Mouse (Mus musculus): ENCODE data around the gene 4930544D05Rik. TPM values are rescaled to one million over a fixed set of nuclear protein-coding genes. Genes with fewer than 3 reads are reported as not detected.

Gene 4930544D05Rik
- total RNA-seq, 2 experiments from 2014 or later: 0.58 to 0.77 TPM

DNA sequence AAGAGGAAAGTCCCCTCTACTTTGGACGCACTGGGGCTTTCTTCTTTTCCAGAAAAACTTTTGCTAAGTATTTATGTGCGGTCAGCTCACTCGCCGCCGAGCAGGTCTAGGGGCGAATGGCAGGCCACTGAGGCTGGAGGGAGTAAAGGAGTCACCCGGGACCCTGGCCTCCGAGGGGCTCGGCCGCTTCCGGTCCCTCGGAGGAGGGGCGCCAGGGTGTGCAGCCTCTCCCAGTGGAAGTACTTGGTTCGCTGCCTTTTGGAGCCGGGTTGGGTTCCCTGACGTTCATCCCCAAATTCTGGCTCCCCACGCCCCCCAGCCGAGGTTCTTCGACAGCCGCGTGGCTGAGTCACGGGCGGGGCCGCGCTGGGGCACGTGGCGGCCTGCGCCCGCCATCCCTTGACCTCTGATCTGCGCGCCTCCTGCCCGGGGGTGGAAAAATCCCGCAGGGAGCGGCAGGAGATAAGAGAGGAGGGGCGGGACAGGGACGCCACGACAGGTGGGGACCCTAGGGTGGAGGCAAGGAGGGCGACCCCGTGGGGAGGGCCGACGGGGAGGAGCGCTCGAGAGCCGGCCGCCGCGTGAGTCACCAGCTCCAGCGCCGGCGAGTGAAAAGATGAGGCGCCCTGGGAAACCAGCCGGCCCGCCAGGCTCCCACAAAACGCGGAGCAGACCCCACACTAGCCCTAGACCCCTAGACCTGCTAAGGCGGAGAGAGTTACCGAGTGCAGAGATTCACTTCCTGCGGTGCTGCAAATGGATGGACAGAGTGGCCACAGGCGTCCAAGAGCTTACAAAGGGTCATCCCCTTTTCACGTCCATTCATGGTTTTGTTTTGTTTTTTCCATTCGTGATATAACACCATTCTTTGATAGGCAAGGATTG lies 40.2 kb downstream of the 4930544D05Rik start:
- no peak for DNase-seq (ENCODE audit: low spot score in 2 of 2)

DNA sequence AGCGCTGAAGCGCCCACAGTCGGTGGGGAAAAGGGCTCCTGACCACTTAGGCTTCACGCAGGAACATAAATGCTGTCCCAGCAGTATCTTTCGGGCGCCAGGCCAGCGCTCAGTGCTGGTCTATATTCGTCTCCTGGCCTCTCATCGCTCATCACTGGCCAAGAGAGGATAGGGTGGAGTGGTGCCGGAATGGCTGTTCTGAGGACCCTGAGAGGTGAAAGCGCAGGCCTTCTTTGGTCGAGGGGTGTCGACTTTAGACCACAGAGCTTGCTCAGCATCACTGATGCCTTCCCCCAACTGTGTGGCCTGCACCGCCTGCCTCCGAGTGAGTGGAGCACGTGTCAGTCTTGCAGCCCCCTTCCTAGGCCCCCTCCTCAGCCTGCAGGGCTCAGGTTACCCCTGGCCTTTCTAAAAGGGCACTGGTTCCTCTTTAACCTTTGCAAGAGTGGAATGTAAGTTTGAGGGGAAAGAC lies 40.8 kb downstream of the 4930544D05Rik start:
- DNase-seq (ENCODE audit: low spot score in 2 of 2): no peak

DNA sequence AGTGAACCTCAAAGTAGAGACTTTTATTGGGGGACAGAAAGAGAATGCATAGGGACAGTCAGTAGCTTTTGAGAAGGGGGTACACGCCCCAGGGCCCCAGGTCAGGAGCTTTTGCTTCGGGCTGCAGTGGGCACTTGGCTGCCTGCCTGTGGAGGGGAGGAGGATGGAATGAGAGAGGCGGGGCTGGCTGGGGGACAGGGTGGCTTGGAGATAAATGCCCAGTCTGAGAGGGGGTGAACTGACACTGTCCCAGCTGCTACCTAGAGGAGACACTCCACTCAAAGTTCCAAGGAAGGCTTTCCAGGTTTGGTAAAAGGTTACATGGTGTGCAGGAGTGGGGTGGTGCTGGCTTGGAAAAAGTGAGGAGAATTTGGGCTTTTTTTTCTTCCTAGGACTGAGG lies 41.3 kb downstream of the 4930544D05Rik start, which contains the start of gene Eno3:
TSS of gene Eno3 (plus strand) at position 239 of the 400 bp plus-strand sequence.
- no peak for DNase-seq (ENCODE audit: low spot score in 2 of 2)

DNA sequence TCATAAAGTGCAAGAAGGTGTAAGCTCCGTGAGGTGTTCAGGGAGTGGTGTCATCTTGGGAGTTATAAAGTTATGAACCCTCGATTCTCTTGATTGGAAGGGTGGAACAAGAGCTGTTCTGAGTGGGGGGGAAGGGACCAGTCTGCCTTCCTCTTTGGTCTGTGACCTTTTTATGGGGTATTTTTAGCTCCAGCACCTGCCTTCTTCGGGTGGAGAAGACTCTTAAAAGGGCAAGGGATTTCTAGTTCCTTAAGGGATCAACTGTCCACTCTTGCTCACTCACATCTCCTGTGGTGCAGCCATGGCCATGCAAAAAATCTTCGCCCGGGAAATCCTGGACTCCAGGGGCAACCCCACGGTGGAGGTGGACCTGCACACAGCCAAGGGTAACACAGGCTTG lies 41.9 kb downstream of the 4930544D05Rik start:
- DNase-seq (ENCODE audit: low spot score in 2 of 2): no peak

DNA sequence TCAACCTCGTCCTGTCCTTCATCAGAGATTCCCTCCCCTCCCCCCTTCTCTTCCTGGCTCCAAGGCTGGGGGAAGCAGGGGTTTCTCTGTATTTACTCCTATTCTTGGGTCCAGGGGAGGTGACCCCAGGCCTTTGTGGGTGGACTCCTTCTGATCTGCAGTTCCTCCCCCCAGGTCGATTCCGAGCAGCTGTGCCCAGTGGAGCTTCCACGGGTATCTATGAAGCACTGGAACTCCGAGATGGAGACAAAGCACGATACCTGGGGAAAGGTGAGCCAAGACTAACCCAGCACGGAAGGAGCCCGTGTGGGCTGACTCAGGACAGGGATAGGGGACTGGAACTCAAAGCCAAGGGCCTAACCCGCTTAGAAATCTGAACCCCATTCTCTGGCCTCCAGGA lies 42.3 kb downstream of the 4930544D05Rik start:
- DNase-seq (ENCODE audit: low spot score in 2 of 2): no peak

DNA sequence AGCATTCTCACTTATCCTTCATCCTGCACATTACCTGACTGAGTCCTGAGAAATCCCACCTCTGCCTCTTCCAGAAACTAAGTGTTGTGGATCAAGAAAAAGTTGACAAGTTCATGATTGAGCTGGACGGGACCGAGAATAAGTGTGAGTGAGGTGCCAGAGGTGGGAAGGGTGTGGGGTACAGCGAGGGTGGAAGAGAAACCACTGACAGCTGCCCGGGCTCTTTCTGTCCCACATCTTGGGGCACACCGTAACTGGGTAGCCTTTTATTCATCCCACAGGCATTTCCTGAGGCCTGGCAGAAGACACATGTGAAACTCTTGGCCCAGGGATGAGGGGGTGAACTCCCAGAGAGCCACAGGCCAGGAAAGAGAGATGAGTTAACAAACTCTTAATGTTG lies 42.9 kb downstream of the 4930544D05Rik start:
- DNase-seq (ENCODE audit: low spot score in 2 of 2): no peak

DNA sequence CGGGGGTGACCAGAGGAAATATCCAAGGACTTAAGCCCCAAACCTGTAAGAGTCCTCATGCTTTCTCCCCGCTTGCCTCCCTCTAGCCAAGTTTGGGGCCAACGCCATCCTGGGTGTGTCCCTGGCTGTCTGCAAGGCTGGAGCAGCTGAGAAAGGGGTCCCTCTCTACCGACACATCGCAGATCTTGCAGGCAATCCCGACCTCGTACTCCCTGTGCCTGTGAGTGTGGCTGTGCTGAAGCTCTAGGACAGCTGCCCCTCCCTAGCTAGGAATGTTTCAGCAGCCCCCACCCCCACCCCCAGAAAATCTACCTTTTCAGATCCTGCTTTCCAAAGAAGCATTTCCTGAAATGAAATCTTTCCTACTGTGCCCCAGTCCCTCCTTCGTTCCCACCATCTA lies 43.3 kb downstream of the 4930544D05Rik start:
- DNase-seq (ENCODE audit: low spot score in 2 of 2): no peak

DNA sequence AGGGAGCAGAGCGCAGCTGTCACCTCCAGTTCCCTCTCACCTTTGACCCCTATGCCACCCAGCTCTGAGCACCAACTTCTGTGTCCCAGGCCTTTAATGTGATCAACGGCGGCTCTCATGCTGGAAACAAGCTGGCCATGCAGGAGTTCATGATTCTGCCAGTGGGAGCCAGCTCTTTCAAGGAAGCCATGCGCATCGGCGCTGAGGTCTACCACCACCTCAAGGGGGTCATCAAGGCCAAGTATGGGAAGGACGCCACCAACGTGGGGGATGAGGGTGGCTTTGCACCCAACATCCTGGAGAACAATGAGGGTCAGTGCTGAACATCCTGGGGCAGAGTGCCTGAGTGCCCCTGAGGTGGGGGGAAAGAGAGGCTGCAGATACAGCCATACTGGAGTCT lies 44.9 kb downstream of the 4930544D05Rik start:
- DNase-seq (ENCODE audit: low spot score in 2 of 2): no peak

DNA sequence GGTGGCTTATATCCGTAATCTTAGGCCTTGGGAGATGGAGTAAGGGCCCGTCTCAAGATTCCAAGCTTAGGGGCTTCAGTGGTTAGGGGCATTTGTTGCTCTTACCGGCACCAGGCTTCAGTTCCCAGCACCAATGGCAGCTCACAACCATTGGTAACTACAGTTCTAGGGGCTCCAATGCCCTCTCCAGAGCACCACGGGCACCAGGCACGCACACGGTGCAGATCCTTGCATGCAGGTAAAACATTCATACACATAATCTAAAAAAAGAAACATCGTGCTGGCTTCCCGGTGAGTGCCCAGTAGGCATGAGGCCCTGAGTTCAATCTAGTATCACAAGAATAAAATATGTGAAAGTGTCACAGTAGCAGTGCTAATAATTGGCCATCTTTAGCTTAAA lies 47.5 kb downstream of the 4930544D05Rik start:
- no peak for DNase-seq (ENCODE audit: low spot score in 2 of 2)

DNA sequence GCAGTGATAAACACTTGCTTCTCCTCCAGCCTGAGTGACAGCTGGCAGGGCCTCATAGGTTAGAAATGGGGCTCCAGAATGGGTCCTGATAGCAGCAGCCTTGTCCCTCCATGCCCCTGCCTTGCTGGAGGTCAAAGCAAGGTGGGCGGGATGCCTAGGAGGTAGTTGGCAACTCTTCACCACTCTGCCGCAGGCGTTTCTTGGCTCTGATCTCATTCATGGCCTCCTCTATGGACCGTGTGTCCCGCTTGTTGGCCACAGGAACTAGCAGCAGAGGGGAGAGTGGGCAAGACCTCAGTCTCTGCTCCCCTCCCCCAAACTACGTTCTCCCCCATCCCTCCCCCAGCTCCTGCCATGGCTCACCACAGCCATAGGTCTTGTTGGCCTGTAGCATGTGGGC lies 48.3 kb downstream of the 4930544D05Rik start:
- DNase-seq (ENCODE audit: low spot score in 2 of 2): no peak

DNA sequence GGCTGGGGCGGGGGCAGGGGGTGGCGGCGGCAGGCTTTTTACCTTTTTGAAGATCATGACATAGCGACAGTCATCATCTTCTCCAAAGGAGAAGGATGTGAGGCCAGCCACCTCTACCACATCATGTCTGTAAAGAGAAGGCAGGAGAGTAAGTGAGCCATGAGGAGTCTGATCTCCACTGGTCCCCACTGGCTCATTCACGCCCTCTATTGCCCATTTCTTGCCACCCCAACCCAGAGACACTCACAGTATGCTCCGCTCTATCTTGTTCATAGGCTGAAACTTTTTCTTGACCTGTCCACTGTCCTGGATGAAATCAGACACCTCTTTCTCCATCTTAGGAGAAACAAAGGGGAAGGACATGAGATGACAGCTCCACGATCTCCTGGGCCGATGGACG lies 49.1 kb downstream of the 4930544D05Rik start:
- no peak for DNase-seq (ENCODE audit: low spot score in 2 of 2)

Other genes with a start within 250 kb of the 4930544D05Rik start
- 10 to 100 TPM; 32.0 to 37.2 TPM for gene Pelp1, start 205.8 kb upstream of the 4930544D05Rik start, total RNA-seq (2021)
- 100 to 1,000 TPM in 1 of 2 experiments, 10 to 100 TPM in 1; 93.5 to 100 TPM for gene Arrb2, start 183.2 kb upstream of the 4930544D05Rik start, total RNA-seq (2021)
- 10 to 100 TPM; 13.7 to 16.7 TPM for gene Med11, start 163.9 kb upstream of the 4930544D05Rik start, total RNA-seq (2021)
- gene Zmynd15, start 156.4 kb upstream of the 4930544D05Rik start, total RNA-seq (2021): under 1 TPM; 0.20 to 0.27 TPM
- 1 to 10 TPM in 1 of 2 experiments, under 1 TPM in 1; 0.82 to 1.3 TPM for gene Cxcl16, start 155.9 kb upstream of the 4930544D05Rik start, total RNA-seq (2021)
- not detected for gene Tm4sf5, start 110.6 kb upstream of the 4930544D05Rik start, total RNA-seq (2021)
- not detected for gene Vmo1, start 101.2 kb upstream of the 4930544D05Rik start, total RNA-seq (2021)
- gene Gltpd2, start 96.7 kb upstream of the 4930544D05Rik start, total RNA-seq (2021): not detected
- 100 to 1,000 TPM; 198 TPM for gene Psmb6, start 90.5 kb upstream of the 4930544D05Rik start, total RNA-seq (2021)
- gene Gm40193, start 82.9 kb upstream of the 4930544D05Rik start, total RNA-seq (2021): not detected
- gene Pld2, start 75.8 kb upstream of the 4930544D05Rik start, total RNA-seq (2021): 10 to 100 TPM; 16.7 to 17.8 TPM
- 100 to 1,000 TPM; 477 to 515 TPM for gene Mink1, start 53.0 kb upstream of the 4930544D05Rik start, total RNA-seq (2021)
- gene Chrne, start 3.4 kb downstream of the 4930544D05Rik start, total RNA-seq (2021): not detected
- gene Gp1ba, start 23.3 kb downstream of the 4930544D05Rik start, total RNA-seq (2021): not detected
- 10 to 100 TPM; 88.7 to 91.8 TPM for gene Rnf167, start 31.4 kb downstream of the 4930544D05Rik start, total RNA-seq (2021)
- 100 to 1,000 TPM; 121 to 123 TPM for gene Slc25a11, start 31.6 kb downstream of the 4930544D05Rik start, total RNA-seq (2021)
- gene Pfn1, start 38.8 kb downstream of the 4930544D05Rik start, total RNA-seq (2021): 100 to 1,000 TPM; 326 to 341 TPM
- gene Eno3, start 41.4 kb downstream of the 4930544D05Rik start, total RNA-seq (2021): 1 to 10 TPM; 6.0 to 9.9 TPM
- 10 to 100 TPM; 50.5 to 51.9 TPM for gene Spag7, start 53.6 kb downstream of the 4930544D05Rik start, total RNA-seq (2021)
- 100 to 1,000 TPM; 330 to 389 TPM for gene Camta2, start 72.3 kb downstream of the 4930544D05Rik start, total RNA-seq (2021)
- gene Inca1, start 84.3 kb downstream of the 4930544D05Rik start, total RNA-seq (2021): 1 to 10 TPM; 3.7 to 4.3 TPM
- 10 to 100 TPM; 70.4 to 82.8 TPM for gene Kif1c, start 84.7 kb downstream of the 4930544D05Rik start, total RNA-seq (2021)
- gene Zfp3, start 148.4 kb downstream of the 4930544D05Rik start, total RNA-seq (2021): 10 to 100 TPM; 22.5 to 24.6 TPM
- not detected for gene Scimp, start 196.7 kb downstream of the 4930544D05Rik start, total RNA-seq (2021)
- 100 to 1,000 TPM; 128 to 130 TPM for gene Rabep1, start 228.9 kb downstream of the 4930544D05Rik start, total RNA-seq (2021)